ENCODE assay signal across 26 mouse cellular contexts in genomic region chr13:34673354-34673753, GRCm38 (mm10). TPM values are rescaled to one million over a fixed set of nuclear protein-coding genes. Genes with fewer than 3 reads are reported as not detected.
A peak's percentile ranks its signal among the peaks of the same experiment; 100 is the strongest.
DNase-seq lines count a peak whose midpoint lies in the region; ATAC-seq and TF ChIP-seq lines count a peak whose summit lies in the region.
"Had no signal": no experiment of that assay in that cellular context is flagged by ENCODE, and none has a peak within 500 bp of the region (broad histone marks: within the 10 kb centered on the region; RNA-seq: fewer than 3 reads in every experiment).

No protein-coding gene starts in this region.

- no peak for TF ChIP-seq POLR2A in lung, adult 2 months (IDR thresholded peaks at IDR 0.05; ENCODE audit: borderline replicate concordance, extremely low read depth, low read depth, low read length)

- no peaks in the 10 kb centered on the region for H3K36me3 ChIP-seq in lung, embryonic 14.5 days (ENCODE audit: insufficient read depth)
- H3K36me3 ChIP-seq in forebrain, embryonic 16.5 days (ENCODE audit: control insufficient read depth, insufficient read depth): no peaks in the 10 kb centered on the region
- no peaks in the 10 kb centered on the region for H3K36me3 ChIP-seq in hindbrain, embryonic 12.5 days
- H3K36me3 ChIP-seq: embryonic facial prominence, embryonic 10.5 days; embryonic facial prominence, embryonic 13.5 days; forebrain, embryonic 12.5 days; forebrain, embryonic 15.5 days; heart, embryonic 13.5 days; hindbrain, embryonic 15.5 days had no signal

- WGBS in lung, adult 2 months: 76% methylated on average over 5 of the region's 5 CpGs
- WGBS in lung, embryonic 14.5 days: 60% methylated on average over 5 of the region's 5 CpGs
- 87% methylated on average over 5 of the region's 5 CpGs for WGBS in forebrain, embryonic 16.5 days
- 88% methylated on average over 5 of the region's 5 CpGs for WGBS in hindbrain, embryonic 12.5 days

- no peaks in the 10 kb centered on the region for H3K9me3 ChIP-seq in lung, embryonic 14.5 days (ENCODE audit: low read depth, low read length)
- no peaks in the 10 kb centered on the region for H3K9me3 ChIP-seq in forebrain, embryonic 16.5 days (ENCODE audit: control insufficient read depth, low read length)
- H3K9me3 ChIP-seq in hindbrain, embryonic 12.5 days (replicated peaks): no peaks in the 10 kb centered on the region
- H3K9me3 ChIP-seq: embryonic facial prominence, embryonic 10.5 days; embryonic facial prominence, embryonic 13.5 days; forebrain, embryonic 12.5 days; forebrain, embryonic 15.5 days; hindbrain, embryonic 15.5 days had no signal

- no peak overlapping the region for H3K27ac ChIP-seq in lung, embryonic 14.5 days (ENCODE audit: low read depth)
- no peak overlapping the region for H3K27ac ChIP-seq in forebrain, embryonic 16.5 days (ENCODE audit: low read length)
- no peak overlapping the region for H3K27ac ChIP-seq in hindbrain, embryonic 12.5 days
- H3K27ac ChIP-seq: embryonic facial prominence, embryonic 10.5 days; embryonic facial prominence, embryonic 13.5 days; forebrain, embryonic 12.5 days; forebrain, embryonic 15.5 days; gastrocnemius, adult 2 months; heart, embryonic 13.5 days; hindbrain, embryonic 15.5 days had no signal

- peaks cover 6% of the 10 kb centered on the region for H3K4me1 ChIP-seq in lung, adult 2 months (ENCODE audit: control insufficient read depth, insufficient read depth, low read length)
- H3K4me1 ChIP-seq in lung, embryonic 14.5 days (ENCODE audit: insufficient read depth): no peaks in the 10 kb centered on the region
- peaks cover 14% of the 10 kb centered on the region for H3K4me1 ChIP-seq in forebrain, embryonic 16.5 days (replicated peaks; ENCODE audit: control insufficient read depth, insufficient read depth, low read length)
- H3K4me1 ChIP-seq in hindbrain, embryonic 12.5 days: peaks cover 21% of the 10 kb centered on the region

- peak; percentile 48 for DNase-seq in lung, adult 2 months
- DNase-seq in lung, embryonic 14.5 days: peak; percentile 53
- DNase-seq in lung, postnatal 10 days: peak; percentile 32
- no peak for DNase-seq in right cerebral cortex, postnatal 14 days
- DNase-seq: adrenal gland, adult 2 months; adrenal gland, postnatal 14 days; cerebellum, adult 11 months; cerebellum, adult 2 months; cerebellum, adult 9-11 months; cerebellum, postnatal 36 days; embryo, embryonic 11 days; gastrocnemius, adult 2 months; gastrocnemius, postnatal 14 days; heart, adult 18-20 months; heart, postnatal 14 days; heart, postnatal 4 days had no signal

- ATAC-seq in lung, embryonic 14.5 days (ENCODE audit: insufficient read depth): peak; percentile 78
- no peak for ATAC-seq in forebrain, embryonic 16.5 days
- ATAC-seq in hindbrain, embryonic 12.5 days (ENCODE audit: low FRiP score): no peak
- ATAC-seq: CD4-positive, CD25-positive, alpha-beta regulatory T cell, adult 4 months; forebrain, embryonic 15.5 days had no signal

- no peak overlapping the region for H3K4me2 ChIP-seq in lung, embryonic 14.5 days
- H3K4me2 ChIP-seq in forebrain, embryonic 16.5 days (ENCODE audit: low read length): no peak overlapping the region
- no peak overlapping the region for H3K4me2 ChIP-seq in hindbrain, embryonic 12.5 days (replicated peaks)
- H3K4me2 ChIP-seq: embryonic facial prominence, embryonic 13.5 days; forebrain, embryonic 12.5 days; forebrain, embryonic 15.5 days; heart, embryonic 13.5 days; hindbrain, embryonic 15.5 days had no signal

- no peak overlapping the region for H3K4me3 ChIP-seq in lung, adult 2 months (replicated peaks; ENCODE audit: extremely low read depth, low read depth, low read length)
- H3K4me3 ChIP-seq in lung, embryonic 14.5 days (ENCODE audit: low read depth, low read length): no peak overlapping the region
- no peak overlapping the region for H3K4me3 ChIP-seq in forebrain, embryonic 16.5 days (replicated peaks; ENCODE audit: low read length)
- H3K4me3 ChIP-seq in hindbrain, embryonic 12.5 days: no peak overlapping the region
- H3K4me3 ChIP-seq: embryonic facial prominence, embryonic 10.5 days; embryonic facial prominence, embryonic 13.5 days; erythroblast, embryonic 14.5 days; forebrain, embryonic 12.5 days; forebrain, embryonic 15.5 days; gastrocnemius, adult 2 months; heart, embryonic 13.5 days; hindbrain, embryonic 15.5 days had no signal

- no peaks in the 10 kb centered on the region for H3K27me3 ChIP-seq in lung, embryonic 14.5 days (ENCODE audit: insufficient read depth, low read length)
- no peaks in the 10 kb centered on the region for H3K27me3 ChIP-seq in forebrain, embryonic 16.5 days (replicated peaks; ENCODE audit: control insufficient read depth, insufficient read depth, low read length)
- no peaks in the 10 kb centered on the region for H3K27me3 ChIP-seq in hindbrain, embryonic 12.5 days
- H3K27me3 ChIP-seq: embryonic facial prominence, embryonic 13.5 days; forebrain, embryonic 15.5 days; heart, embryonic 13.5 days; hindbrain, embryonic 15.5 days had no signal

- TF ChIP-seq CTCF in lung, adult 2 months (IDR thresholded peaks at IDR 0.05; ENCODE audit: insufficient read depth, low read length): no peak
- TF ChIP-seq CTCF in lung, embryonic 14.5 days (IDR thresholded peaks at IDR 0.05; ENCODE audit: low read depth): no peak

- no peak overlapping the region for H3K9ac ChIP-seq in lung, embryonic 14.5 days
- H3K9ac ChIP-seq in forebrain, embryonic 16.5 days (replicated peaks; ENCODE audit: low read depth, low read length): no peak overlapping the region
- H3K9ac ChIP-seq in hindbrain, embryonic 12.5 days: no peak overlapping the region
- H3K9ac ChIP-seq: embryonic facial prominence, embryonic 13.5 days; forebrain, embryonic 12.5 days; forebrain, embryonic 15.5 days; heart, embryonic 13.5 days; hindbrain, embryonic 15.5 days had no signal

RNA-seq across cellular contexts. Expression of gene Pxdc1, which starts 20.1 kb away (rescaled TPM):
- 131 and 170 TPM in 2 replicates for polyA plus RNA-seq in lung, adult 2 months (2012; rRNA removed)
- 4.9 and 7.9 TPM in 2 replicates for polyA plus RNA-seq in lung, embryonic 14.5 days (2014; fragmentation: Nextera tagmentation; extraction: Ambion mirVana)
- 5.2 and 10.0 TPM in 2 replicates for polyA plus RNA-seq in forebrain, embryonic 16.5 days (2015; fragmentation: Nextera tagmentation; extraction: Ambion mirVana)
- 7.9 and 10.6 TPM in 2 replicates for polyA plus RNA-seq in hindbrain, embryonic 12.5 days (2016; fragmentation: Nextera tagmentation; extraction: Ambion mirVana)

Comparison
In these comparisons a context has a peak if more than half of its experiments do, and no peak if none do; other contexts are left out.
1. RNA of gene Pxdc1, which starts 20.1 kb away (polyA plus RNA-seq): 131 to 170 TPM in lung, adult 2 months; 7.9 to 10.6 TPM in hindbrain, embryonic 12.5 days, 5.2 to 10.0 TPM in forebrain, embryonic 16.5 days and 4.9 to 7.9 TPM in lung, embryonic 14.5 days; every median in the first group is over 10 times any median in the second.